Mouse (Mus musculus): ENCODE measurements around the gene Celf3.

GRCm38 (mm10) chr3:94430980-94431379 lies 47.1 kb upstream of the Celf3 start:
- no peak for TF ChIP-seq GATA2 (IDR thresholded peaks at IDR 0.05; ENCODE audit: borderline replicate concordance, low read depth, low read length)
- no peak for TF ChIP-seq CTCF (IDR thresholded peaks at IDR 0.05; ENCODE audit: low read depth, low read length)

Measured in G1E (cell line).